Mouse (Mus musculus): ENCODE results near the gene Sult1a1. TPM values are rescaled to one million over a fixed set of nuclear protein-coding genes. Genes with fewer than 3 reads are reported as not detected.

Gene Sult1a1
- polyA plus RNA-seq, 1 experiment: 126 TPM

DNA sequence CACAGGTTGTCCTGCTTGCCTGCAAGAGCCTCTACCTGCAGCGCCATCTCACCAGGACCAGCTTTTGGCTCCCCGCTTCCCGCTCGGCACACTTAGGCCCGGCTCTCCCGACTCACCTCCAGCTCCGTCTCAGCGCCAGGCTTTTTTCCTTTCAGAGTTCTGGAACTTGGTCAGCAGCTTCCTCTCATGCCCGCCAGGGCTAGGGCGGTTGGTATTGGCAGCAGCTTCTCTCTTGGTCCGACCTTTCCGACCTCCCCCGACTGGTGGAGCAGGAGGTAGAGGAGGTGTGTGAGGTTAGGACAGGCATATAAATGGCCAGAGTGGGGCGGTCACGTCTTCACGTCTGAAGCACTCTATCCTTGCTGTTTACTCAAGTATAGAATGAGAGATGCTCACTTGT is 51.5 kb downstream of the Sult1a1 start:
- DNase-seq (ENCODE audit: low read depth): no peak

GRCm38 (mm10) chr7:126623381-126623780 is 52.9 kb downstream of the Sult1a1 start:
- DNase-seq (ENCODE audit: low read depth): no peak

Other genes with a start within 250 kb of the Sult1a1 start
- 26.0 and 28.2 TPM in 2 replicates for gene Rabep2, start 247.7 kb downstream of the Sult1a1 start, polyA plus RNA-seq (2012; rRNA removed)
- gene Atp2a1, start 213.3 kb downstream of the Sult1a1 start, polyA plus RNA-seq (2012; rRNA removed): 1.7 and 8.0 TPM in 2 replicates
- 40.5 and 48.0 TPM in 2 replicates for gene Sh2b1, start 201.0 kb downstream of the Sult1a1 start, polyA plus RNA-seq (2012; rRNA removed)
- gene Tufm, start 189.1 kb downstream of the Sult1a1 start, polyA plus RNA-seq (2012; rRNA removed): 92.1 and 92.3 TPM in 2 replicates
- 82.8 and 104 TPM in 2 replicates for gene Atxn2l, start 173.0 kb downstream of the Sult1a1 start, polyA plus RNA-seq (2012; rRNA removed)
- 111 and 114 TPM in 2 replicates for gene Eif3c, start 110.0 kb downstream of the Sult1a1 start, polyA plus RNA-seq (2012; rRNA removed)
- gene Apobr, start 91.5 kb downstream of the Sult1a1 start, polyA plus RNA-seq (2012; rRNA removed): 22.4 and 30.5 TPM in 2 replicates
- gene Cln3, start 90.6 kb downstream of the Sult1a1 start, polyA plus RNA-seq (2012; rRNA removed): 76.8 and 98.2 TPM in 2 replicates
- gene Il27, start 81.5 kb downstream of the Sult1a1 start, polyA plus RNA-seq (2012; rRNA removed): 0.13 TPM in 1 of 2 replicates, not detected in the other
- 49.9 and 55.5 TPM in 2 replicates for gene Nupr1, start 45.6 kb downstream of the Sult1a1 start, polyA plus RNA-seq (2012; rRNA removed)
- gene Sgf29, start 27.1 kb downstream of the Sult1a1 start, polyA plus RNA-seq (2012; rRNA removed): 25.4 and 48.2 TPM in 2 replicates
- gene Bola2, start 19.0 kb upstream of the Sult1a1 start, polyA plus RNA-seq (2012; rRNA removed): 70.6 and 75.0 TPM in 2 replicates
- gene Slx1b, start 19.4 kb upstream of the Sult1a1 start, polyA plus RNA-seq (2012; rRNA removed): 24.2 and 26.3 TPM in 2 replicates
- gene Coro1a, start 31.4 kb upstream of the Sult1a1 start, polyA plus RNA-seq (2012; rRNA removed): 38.2 and 61.2 TPM in 2 replicates
- gene Mapk3, start 83.2 kb upstream of the Sult1a1 start, polyA plus RNA-seq (2012; rRNA removed): 146 and 169 TPM in 2 replicates
- gene Gdpd3, start 89.9 kb upstream of the Sult1a1 start, polyA plus RNA-seq (2012; rRNA removed): 7.6 and 51.9 TPM in 2 replicates
- gene Ypel3, start 100.5 kb upstream of the Sult1a1 start, polyA plus RNA-seq (2012; rRNA removed): 212 and 269 TPM in 2 replicates
- gene Tbx6, start 105.1 kb upstream of the Sult1a1 start, polyA plus RNA-seq (2012; rRNA removed): 1.9 and 2.1 TPM in 2 replicates
- 129 and 161 TPM in 2 replicates for gene Ppp4c, start 116.1 kb upstream of the Sult1a1 start, polyA plus RNA-seq (2012; rRNA removed)
- gene Fam57b, start 121.2 kb upstream of the Sult1a1 start, polyA plus RNA-seq (2012; rRNA removed): 11.8 and 27.3 TPM in 2 replicates
- not detected in 2 replicates for gene 4930451I11Rik, start 155.2 kb upstream of the Sult1a1 start, polyA plus RNA-seq (2012; rRNA removed)
- gene Doc2a, start 171.0 kb upstream of the Sult1a1 start, polyA plus RNA-seq (2012; rRNA removed): 0.13 TPM in 1 of 2 replicates, not detected in the other
- 3.2 and 6.0 TPM in 2 replicates for gene Hirip3, start 185.5 kb upstream of the Sult1a1 start, polyA plus RNA-seq (2012; rRNA removed)
- 33.7 and 39.6 TPM in 2 replicates for gene Ino80e, start 185.9 kb upstream of the Sult1a1 start, polyA plus RNA-seq (2012; rRNA removed)
- gene Taok2, start 208.3 kb upstream of the Sult1a1 start, polyA plus RNA-seq (2012; rRNA removed): 55.9 and 62.6 TPM in 2 replicates
- 88.1 and 102 TPM in 2 replicates for gene Tmem219, start 246.5 kb upstream of the Sult1a1 start, polyA plus RNA-seq (2012; rRNA removed)